Mouse (Mus musculus): ENCODE measurements at regions not wholly inside any gene's neighbourhood (a gene's known extent, or its start where the extent isn't known, plus 50 kb on each side); places are given as distances from the start of the nearest gene placed in this dataset.

DNA sequence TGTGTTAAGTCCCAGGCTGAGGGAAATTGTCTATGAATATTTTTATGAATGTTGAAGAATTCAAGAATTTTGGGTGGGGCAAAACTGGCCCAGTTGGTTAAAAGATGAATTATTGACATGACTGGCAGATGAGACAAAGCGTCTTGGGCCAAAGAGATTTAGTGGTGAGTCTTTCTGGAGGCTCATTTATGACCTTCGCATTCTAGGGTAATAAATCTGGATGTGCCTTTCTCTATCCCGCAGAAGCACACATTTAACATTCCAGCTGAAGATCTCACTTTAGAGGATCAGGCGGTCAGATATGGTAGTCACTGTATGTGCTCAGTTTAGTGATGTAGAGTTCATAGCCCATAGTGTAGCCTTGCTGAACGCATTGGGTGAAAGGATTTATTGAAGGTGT, 296.9 kb upstream of the Gm21798 start:
- no peak for DNase-seq (ENCODE audit: low spot score)

DNA sequence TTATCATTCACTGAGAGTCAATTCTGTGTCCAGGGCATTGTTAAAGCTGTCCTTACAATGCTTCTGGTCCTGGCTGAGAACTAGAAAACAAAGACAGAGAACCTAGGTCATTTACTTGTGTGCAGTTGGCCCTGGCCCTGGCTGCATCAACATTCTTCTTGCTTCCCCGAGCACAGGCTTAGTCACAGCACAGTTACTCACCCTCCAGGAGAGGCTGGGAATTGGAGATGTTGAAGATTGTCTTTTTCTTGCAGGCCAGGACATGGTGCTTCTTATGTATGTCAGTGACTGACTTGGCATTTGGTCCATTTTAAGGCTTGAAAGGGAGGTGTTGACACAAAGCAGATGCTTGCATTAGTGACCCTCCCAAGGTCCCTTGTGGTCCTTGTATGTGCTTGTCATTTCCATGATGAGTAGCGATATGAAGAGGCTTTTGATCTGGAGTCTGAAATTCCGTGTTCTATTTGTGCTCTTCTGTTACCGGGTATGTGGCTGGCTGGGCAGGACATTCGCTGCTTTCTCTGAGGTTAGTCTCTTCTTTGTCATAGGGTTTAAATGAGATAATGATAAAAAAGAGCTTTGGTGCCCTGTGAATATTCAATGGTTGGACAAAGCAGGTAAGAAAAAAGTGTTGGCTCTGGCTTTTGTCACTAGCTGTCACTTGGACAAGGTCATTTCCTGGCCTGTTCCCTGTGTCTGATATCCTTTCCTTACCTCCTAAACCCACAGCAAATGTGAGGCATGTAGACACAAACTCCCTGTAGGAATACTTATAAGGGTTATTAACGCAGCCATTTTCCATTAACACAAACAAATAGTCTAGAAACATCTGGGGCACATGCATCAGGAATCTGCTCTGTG, 285.0 kb upstream of the Gm21798 start:
- no peak for DNase-seq (ENCODE audit: low spot score)

DNA sequence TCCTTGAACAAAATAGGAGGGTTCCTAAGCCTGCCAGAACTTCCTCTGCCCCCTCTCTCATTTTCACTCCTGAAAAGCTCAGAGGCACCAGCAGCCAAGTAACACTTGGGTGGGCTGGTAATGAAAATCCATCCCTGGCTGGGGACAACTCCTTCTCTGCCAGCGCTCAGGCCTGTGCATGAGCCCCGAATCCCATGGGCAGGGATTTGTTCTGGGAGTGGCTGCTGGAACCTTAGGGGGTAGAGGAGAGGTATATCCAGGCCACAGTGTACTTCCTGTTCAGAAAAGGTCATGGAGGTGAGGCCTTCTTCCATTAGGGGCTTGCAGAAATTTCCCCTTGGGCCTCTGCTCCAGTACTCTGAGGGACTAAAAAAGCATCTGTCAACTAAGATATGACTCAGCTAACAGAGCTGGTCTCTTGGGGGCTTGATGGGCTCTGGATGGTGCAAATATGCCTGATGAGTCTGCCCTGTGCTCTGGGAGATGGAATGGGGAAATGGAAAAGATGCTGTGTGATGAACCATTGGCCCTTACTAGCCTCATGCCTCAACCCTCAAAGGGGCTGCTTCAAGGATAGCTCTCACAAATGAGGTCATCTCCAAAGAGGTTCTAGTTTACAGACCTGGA, 284.2 kb upstream of the Gm21798 start:
- no peak for DNase-seq (ENCODE audit: low spot score)

DNA sequence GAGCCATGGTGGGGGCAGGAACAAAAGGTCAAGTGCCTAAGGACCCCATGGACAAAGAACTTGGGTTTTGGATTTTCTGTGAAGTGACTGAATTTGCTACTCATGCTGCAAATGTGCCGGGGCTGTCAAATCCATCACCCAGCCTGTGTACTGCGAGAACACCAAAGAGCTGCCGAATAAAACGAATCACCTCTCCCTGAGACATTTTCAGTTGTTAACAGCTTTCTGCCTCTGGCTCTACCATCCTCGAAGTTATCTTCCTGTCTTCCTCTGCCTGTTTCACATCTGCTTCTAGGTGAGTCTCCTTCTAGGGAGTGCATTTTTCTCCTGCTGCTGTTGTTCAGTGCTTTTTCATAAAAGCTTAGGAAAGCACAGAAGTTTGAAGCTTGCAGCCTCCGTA, 283.3 kb upstream of the Gm21798 start:
- DNase-seq (ENCODE audit: low spot score): no peak

DNA sequence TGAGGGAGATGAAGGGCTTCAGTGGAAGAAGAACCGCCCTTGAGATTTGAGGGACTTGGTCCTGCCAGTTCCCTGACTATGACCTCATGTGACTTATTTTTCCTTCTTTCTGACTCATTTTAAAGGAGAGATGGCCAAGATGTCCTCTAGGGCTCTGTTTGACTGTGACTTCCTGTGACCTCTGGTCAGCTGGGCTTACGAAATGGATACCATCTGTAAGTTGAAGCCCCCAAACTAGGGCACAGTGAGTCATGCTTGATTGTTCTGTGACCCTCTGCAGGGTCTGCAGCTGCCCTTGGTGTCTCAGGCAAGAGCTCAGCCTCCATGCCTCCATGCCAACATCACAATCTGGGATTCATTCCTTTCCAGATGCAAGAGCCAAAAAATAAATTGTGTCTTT, 282.3 kb upstream of the Gm21798 start:
- DNase-seq (ENCODE audit: low spot score): no peak

DNA sequence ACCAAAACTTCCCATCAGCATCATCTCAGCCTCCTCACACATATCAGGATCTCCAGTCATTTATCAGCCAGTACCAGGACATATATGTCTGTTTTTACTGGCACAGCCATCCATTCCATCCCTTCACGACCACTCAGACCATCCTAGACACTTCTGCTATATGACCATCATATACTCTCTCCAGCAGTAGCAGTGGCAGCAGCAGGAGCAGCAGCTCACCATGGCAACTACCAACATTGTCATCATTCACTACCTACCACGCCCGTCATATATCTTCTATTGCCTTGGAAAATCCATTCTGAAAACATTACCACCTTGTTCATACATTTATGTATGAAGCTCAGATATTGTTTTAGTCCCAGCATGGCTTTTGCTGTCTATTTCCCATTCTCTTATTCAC, 276.1 kb upstream of the Gm21798 start:
- no peak for DNase-seq (ENCODE audit: low spot score)

DNA sequence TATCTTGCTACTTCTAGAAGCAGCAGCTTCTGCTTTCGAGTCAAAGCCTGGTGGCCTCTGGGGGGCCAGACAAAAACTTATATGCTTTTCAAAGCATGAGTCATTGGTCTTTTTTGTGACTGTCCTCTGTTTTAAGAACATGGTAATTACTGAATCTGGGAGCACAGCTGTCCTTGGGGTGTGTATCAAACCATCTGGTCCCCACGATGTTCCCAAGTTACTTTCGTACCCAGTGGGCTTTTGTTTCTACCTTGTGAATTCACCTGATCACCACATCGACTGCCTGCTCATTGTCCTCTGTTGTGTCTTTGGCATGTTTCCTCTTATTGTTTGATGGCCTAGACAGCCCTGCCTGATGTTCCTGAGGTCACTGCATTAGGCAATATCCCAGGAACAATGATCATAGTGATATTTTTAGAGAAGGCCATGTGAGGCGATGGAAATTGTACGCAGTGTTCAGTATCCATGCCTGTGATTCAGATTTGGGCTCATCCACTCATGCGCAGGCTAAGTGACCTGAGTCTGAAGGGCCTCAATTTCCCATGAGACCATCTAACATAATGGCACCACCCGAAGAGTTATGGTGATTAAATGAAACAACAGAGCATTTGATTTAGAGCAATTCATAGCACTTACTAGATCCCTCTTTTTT, 275.1 kb upstream of the Gm21798 start:
- peak; percentile 34 for DNase-seq (ENCODE audit: low spot score)

DNA sequence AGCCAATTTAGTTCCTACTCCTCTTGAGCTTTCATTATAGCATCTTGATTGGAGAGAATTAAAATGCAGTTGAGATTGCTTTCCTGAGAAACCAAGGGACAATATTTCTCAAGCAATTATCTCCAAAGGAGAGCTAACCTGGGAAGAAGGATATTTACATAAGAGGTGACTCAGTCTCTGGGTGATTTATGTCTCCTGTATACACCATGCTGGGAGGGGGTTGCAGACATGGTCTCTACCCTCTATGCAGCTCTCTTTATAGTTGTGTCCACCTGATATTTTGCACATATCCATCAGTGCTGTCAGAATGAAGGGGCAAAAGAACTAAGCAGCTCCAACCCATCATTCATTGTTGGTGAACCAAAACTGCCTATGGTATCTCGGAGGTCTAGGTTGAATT, 274.6 kb upstream of the Gm21798 start:
- no peak for DNase-seq (ENCODE audit: low spot score)

DNA sequence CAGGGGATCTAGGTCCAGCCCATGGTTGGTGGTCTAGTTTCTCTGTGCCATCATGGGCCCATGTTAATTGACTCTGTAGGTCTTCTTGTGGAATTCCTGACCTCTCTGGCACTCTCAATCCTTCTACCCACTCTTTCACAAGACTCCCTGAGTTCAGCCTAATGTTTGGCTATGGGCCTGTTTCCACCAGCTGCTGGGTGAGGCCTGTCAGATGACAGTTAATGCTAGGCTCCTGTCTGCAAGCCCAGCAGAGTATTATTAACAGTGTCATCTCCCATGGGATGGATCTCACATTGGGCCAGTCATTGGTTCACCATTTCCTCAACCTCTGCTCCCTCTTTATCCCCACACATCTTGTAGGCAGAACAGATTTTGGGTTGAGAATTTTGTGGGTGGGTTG, 271.5 kb upstream of the Gm21798 start:
- no peak for DNase-seq (ENCODE audit: low spot score)

DNA sequence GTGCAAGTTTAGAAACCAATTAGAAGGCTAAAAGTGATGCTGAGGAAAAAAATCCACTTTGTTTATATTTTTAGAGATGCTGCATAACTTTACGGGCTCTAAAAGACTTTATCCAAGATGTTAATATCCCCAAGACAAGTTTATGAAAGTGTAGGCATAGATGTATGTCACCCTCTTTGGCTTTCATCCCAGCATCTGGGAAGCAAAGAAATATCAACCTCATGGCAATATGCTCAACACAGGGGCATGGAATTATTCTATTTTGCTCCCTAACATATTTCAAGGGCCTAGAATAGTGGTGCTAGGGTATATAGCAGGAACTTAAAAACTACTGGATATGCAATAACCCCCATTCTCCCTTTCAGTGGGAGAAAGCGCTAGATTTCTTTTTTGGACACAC, 260.0 kb upstream of the Gm21798 start:
- no peak for DNase-seq (ENCODE audit: low spot score)

DNA sequence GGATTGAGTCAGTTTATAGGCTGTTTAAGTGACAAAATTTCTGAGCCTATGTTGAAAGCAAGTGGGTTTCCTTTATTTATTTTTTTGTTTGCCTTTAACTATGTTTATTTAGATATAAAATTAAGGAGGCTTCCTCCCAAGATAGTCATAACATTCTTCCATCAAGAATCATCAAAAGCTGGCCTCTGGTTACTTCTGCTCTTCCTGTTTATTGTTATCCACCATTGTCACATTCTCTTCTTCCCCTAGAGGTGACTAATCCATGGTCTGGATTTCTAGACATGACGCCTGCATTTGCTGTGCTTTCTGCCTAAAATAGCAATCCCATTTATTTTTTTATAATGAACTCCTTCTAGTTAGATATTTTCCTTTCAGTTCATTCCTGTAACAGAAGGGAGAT, 259.3 kb upstream of the Gm21798 start:
- no peak for DNase-seq (ENCODE audit: low spot score)

DNA sequence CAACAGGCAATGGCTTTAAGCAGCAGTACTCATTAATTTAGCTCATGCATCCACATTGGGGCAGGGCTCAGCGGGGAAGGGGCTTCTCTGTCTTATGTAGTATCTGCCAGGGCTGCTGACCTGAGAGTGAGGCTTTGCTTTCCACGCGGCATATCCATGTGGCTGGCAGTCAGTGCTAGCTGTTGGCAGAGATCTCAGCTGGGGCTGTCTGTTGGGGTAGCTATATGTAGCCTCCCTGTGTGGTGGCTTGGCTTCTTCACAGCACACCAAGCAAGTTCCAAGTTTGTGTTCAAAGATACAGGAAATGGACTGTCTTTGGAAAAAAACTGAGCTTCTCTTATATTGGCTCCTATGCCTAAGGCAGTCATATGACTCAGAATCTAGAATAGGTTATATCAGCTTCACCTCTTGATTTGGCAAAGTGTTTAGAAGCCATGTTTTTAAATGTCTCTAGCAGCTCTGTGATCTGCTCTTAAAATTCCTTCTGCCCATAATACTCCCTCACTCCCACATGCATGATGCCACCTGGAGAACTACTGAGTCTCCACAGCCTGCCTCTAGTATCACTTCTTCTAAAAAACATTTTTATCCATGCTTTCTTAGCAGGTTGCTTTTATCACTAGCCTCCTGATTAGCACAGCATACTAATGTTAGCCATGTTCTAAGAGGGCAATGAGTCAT, 254.9 kb upstream of the Gm21798 start:
- peak; percentile 38 for DNase-seq (ENCODE audit: low spot score)

DNA sequence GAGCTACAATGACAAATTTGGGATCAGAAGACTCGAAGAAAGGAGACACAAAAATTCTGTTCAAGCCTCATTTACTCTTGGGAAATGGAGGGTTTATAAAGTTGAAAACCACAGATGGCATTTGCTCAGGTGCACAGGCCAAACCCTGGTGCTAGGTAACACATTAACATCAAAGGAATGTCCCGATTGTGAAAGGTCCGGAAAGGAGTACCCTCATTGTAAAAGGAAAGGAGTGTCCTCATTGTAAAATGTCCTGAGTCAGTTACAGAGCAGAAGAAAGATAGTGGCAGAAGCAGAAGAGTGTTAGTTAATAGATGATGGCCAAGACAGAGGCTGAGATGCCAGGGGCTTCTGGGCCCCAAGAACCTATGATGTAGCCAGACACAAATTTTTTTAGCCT, 252.8 kb upstream of the Gm21798 start:
- DNase-seq (ENCODE audit: low spot score): no peak

DNA sequence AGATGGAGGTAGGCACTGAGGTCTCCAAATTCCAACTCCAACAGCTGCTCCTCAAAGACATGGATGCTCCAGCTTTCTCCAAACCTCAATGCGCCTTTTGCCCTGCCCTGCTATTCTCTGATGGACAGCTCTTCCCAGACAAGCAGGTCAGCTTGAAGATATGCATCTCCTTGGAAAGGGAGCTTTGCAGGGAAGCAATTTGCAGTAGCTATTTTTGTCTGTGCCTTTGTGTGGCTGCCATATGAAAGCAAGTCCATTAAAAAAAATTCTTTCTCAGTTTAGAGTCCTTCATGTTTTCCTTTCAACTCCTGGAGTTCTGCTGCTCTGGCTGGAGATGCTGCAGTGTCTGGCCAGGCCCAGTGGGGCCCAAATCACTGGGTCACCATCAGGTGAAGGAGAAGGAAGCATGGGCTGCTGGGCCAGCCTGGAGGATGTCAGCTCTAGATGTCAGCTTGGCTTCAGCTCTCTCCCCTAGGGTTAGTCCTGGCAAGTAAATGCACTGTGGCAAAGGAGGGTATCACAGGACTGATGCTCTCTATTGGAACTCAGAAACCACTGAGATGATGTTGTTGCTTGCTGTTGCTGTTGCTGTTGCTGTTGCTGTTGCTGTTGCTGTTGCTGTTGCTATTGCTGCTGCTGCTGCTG, 240.5 kb upstream of the Gm21798 start:
- no peak for DNase-seq (ENCODE audit: low spot score)

DNA sequence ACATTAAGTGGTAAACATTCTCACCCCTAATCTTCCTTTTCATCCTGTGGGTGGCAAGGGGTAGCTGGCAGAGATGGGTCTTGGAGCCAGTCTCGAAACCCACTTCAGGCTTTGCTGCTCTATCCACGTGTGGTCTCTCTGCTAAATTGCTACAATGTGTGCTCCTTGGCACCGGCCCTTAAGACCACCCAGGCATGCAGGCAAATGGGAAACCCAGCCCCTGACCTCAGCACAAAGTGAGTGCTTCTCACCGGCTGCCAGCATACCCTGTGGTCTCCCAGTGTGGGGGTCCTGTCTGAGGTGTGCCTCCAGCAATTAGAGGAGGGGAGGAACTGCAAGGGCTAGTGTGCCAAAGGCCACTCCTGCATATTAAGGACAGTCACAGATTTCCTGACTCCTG, 238.5 kb upstream of the Gm21798 start:
- DNase-seq (ENCODE audit: low spot score): no peak

DNA sequence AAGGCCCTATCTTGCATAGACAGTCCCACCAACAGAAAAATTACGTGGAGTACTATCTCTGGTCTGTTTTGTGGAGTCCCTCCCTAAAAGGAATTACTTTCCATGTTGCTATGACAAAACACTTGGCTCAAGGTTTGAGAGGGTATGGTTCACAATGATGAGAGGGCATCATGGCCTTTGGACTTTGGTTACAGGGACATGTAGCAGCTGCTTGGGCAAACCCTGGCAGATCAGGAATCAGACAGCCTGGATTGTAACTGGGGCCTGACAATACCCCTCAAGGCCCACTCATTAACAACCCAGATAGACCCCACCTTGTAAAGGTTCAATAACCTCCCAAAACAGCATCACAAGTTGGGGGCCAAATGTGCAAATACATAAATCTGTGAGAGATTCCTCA, 237.0 kb upstream of the Gm21798 start:
- no peak for DNase-seq (ENCODE audit: low spot score)

DNA sequence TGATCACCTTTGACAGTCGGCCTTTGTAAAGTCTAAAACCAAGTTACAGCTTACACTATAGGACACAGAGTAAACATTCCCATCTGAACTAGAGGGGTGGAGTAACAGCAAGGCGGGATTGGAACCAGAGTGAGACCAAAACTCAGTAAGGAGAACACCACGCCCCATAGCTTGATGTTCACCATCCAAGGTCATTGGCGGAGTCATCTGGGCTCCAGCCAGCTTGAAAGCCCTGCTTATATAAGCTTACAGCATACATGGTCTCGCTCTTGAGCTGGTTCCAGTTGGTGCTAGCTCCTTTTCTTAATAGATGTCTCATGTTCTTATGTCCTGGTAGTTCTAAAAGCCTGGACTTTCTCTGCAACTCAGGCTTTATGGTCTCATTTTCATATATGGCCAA, 236.4 kb upstream of the Gm21798 start:
- no peak for DNase-seq (ENCODE audit: low spot score)

DNA sequence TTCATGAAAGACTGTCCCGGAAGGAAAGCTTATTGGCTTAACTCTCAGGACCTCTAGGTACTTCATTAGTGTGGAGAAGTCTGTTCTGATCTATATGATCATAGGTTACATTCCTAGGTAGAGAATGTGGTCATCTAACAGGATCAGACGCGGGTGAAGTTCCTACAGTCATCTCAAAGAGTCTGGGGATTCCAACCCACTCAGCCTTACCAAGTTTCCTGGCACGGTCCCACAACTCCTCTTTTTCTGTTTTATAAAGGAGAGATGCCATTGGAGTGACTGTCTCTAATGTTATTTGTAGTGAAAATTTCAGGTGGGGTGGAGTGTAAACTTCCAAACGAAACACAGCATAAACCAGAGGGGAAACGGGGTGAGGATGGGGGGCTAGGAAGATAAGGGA, 233.4 kb upstream of the Gm21798 start:
- DNase-seq (ENCODE audit: low spot score): no peak

DNA sequence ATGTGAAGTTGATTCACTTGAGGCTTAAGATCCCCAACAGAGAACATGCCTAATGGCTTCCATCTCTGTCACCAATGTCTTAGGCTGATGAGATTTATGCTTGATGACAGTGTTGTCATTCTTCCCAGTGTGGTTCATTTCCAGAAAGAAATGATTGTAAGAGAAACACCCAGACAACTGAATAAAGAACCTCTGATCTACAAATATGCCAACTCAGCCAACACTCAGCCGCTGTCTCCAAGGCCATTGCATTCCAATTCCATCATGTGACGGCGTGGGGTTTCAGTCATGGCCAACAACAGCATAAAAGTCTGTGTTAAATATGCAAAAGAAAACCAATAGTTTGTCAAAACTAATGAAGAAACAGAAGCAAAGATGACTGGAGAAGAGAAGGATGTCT, 230.7 kb upstream of the Gm21798 start:
- DNase-seq (ENCODE audit: low spot score): no peak

DNA sequence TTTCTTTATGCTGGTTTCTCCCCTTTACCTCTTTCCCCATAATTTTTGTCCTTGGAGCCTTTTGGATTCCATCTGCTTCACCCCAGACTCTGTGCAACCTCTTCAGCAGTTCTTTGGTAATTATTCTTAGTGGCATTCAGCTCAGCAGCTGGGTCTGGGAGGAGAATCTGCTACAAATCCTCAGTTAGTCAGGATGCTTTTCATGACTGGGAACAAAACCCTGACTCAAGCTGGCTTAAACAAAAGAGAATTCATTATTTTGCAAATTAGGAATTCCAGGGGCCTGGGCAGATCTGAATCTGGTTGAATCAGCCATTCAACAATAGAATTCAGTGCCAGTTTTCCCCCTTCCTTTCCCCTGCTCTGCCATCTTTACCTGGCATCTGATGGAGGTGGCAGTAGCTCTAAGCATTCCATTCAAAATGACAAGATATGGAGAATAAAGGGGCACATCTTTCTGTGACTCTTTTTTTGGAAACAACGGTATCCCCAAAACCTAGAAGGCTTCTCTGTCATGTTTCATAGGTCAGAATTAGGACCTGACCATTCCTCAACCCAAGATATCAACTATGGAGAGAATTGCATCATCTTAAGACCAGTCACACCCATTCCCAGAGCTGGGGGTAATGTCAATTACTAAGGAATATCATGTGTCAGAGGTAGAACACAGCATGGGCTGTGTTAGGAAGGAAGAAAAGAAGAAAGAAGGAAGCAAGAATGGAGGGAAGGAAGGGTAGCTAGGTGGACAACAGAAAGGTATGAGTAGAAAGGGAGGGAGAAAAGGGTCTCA, 227.2 kb upstream of the Gm21798 start:
- peak; percentile 27 for DNase-seq (ENCODE audit: low spot score)

DNA sequence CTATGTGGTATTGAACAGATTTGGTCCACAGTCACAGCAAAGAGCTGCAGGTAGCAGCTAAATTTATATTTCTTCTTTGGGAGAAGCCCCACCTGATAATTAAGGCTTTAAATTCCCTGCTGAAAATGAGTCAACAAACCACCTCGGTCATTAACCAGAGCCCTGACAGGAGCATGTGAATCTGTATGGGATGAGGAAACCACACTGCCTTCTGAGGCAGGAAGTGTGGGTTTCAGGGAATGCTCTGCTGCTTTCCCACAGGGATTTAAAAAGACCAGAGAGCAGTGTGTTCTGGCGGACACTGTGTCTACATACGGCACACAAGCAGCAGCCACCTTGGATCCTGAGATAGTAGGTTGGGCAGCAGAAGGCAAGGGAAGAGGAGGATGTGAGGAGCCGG, 204.0 kb upstream of the Gm21798 start:
- no peak for DNase-seq (ENCODE audit: low spot score)

DNA sequence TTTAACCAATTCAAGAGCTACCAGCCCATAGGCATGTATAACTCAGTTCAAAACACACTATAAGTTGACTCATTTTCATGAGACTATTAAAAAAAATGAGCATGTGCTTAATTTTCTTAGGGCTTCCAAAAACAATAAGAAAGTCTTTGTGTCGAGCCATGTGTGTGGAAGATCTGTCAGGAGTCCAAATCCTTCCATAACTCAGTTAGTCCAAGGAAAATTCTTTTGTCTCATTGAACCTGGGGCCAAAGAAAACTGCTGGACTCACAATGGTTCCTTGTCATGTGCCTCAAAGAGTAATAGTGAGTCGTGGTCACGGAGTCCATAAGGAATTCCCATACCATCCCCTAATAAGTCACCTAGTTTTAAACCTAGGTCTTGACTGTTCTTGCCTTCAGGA, 199.0 kb upstream of the Gm21798 start:
- DNase-seq (ENCODE audit: low spot score): no peak

Measured in layer of hippocampus, adult 11-12 months (tissue).